Mouse (Mus musculus) stomach, postnatal 0 days (tissue): ENCODE measurements around the gene Hist1h3g.
"Not testable (repeated sequence)": the region's sequence is repeated elsewhere in the genome, so short reads cannot be mapped to it uniquely, and the experiment has no call there.

Source experiments
- CTCF ChIP-seq: IDR thresholded peaks from 2 replicates; pipeline ENCODE4 v1.5.1; 2016; ENCODE audit warnings: antibody characterized with exemption, low read depth, mild to moderate bottlenecking, moderate library complexity
- EP300 ChIP-seq: optimal IDR thresholded peaks from 2 replicates; pipeline ENCODE3; 2016; ENCODE audit warnings: antibody characterized with exemption

DNA sequence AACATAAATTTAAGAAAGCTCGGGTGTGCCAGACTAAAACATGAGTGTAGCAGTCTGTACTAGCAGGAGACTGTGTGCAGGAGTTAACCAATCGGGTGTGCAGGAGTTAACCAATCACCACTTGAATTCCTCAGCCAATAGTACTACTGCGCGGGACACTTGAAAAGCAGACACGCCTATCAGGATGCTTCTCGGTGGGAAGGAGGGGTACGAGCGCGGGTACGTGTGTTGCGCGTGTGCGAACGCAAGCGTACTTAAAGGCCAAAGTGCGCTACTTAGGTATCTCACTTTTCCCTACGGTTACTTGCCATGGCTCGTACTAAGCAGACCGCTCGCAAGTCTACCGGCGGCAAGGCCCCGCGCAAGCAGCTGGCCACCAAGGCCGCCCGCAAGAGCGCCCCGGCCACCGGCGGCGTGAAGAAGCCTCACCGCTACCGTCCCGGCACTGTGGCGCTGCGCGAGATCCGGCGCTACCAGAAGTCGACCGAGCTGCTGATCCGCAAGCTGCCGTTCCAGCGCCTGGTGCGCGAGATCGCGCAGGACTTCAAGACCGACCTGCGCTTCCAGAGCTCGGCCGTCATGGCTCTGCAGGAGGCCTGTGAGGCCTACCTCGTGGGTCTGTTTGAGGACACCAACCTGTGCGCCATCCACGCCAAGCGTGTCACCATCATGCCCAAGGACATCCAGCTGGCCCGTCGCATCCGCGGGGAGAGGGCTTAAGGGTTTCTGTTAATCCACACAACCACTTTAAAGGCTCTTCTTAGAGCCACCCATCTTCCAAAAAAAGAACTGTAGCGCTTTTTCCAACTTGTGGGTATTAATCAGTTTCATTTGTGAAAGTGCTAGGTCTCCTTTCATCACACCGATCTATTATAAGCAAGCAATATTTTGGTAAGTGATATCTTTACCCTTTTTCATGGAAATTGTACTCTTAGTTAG lies at the start of gene Hist1h3g:
- TF ChIP-seq EP300, CTCF: not testable (repeated sequence)
